Mouse (Mus musculus) c-Kit-positive CD71-positive TER-119-positive erythroid progenitor cells, embryonic 14.5 days (primary cell): ENCODE data around the gene Birc3.

Source experiments
- DNase-seq: peaks from one replicate; pipeline ENCODE4 v3.0.0-alpha.2; 2013; ENCODE audit warnings: low spot score

The Birc3 gene

GRCm38 (mm10) chr9:7822758-7823157 is 50.2 kb downstream of the Birc3 start:
- DNase-seq = no peak

GRCm38 (mm10) chr9:7805101-7805506 is 67.9 kb downstream of the Birc3 start:
- no peak for DNase-seq
